ENCODE assay signal across 24 mouse cellular contexts in genomic region chr5:64694606-64695005, GRCm38 (mm10).
DNase-seq lines count a peak whose midpoint lies in the region; ATAC-seq and TF ChIP-seq lines count a peak whose summit lies in the region.
"Had no signal": no experiment of that assay in that cellular context is flagged by ENCODE, and none has a peak within 500 bp of the region (broad histone marks: within the 10 kb centered on the region; RNA-seq: fewer than 3 reads in every experiment).

No protein-coding gene starts in this region.

- TF ChIP-seq CTCF in brain, embryonic 14.5 days (IDR thresholded peaks at IDR 0.05; ENCODE audit: borderline replicate concordance, extremely low read depth, insufficient read depth, insufficient read length) = no peak

- WGBS in liver, embryonic 11.5 days = 92% methylated on average over 8 of the region's 8 CpGs
- 70% methylated on average over 8 of the region's 8 CpGs for WGBS in embryonic facial prominence, embryonic 10.5 days

- no peak overlapping the region for H3K4me3 ChIP-seq in liver, embryonic 11.5 days (ENCODE audit: low read depth, low read length)
- no peak overlapping the region for H3K4me3 ChIP-seq in embryonic facial prominence, embryonic 10.5 days

- H3K27ac ChIP-seq in liver, embryonic 11.5 days (ENCODE audit: low read depth, low read length) = no peak overlapping the region
- H3K27ac ChIP-seq in embryonic facial prominence, embryonic 10.5 days (replicated peaks) = no peak overlapping the region

- peaks cover 22% of the 10 kb centered on the region for H3K4me1 ChIP-seq in liver, embryonic 11.5 days (replicated peaks; ENCODE audit: control insufficient read depth, insufficient read depth, low read length)
- H3K4me1 ChIP-seq in embryonic facial prominence, embryonic 10.5 days = no peaks in the 10 kb centered on the region

- H3K27me3 ChIP-seq in liver, embryonic 11.5 days (replicated peaks; ENCODE audit: control insufficient read depth, insufficient read depth, low read length) = no peaks in the 10 kb centered on the region
- no peaks in the 10 kb centered on the region for H3K27me3 ChIP-seq in embryonic facial prominence, embryonic 10.5 days (replicated peaks; ENCODE audit: low read depth, poor library complexity, severe bottlenecking)
- H3K27me3 ChIP-seq: CH12.LX, Patski had no signal

- H3K9me3 ChIP-seq in liver, embryonic 11.5 days (ENCODE audit: control insufficient read depth, low read length) = no peaks in the 10 kb centered on the region
- no peaks in the 10 kb centered on the region for H3K9me3 ChIP-seq in embryonic facial prominence, embryonic 10.5 days
- H3K9me3 ChIP-seq: G1E had no signal

- ATAC-seq in liver, embryonic 11.5 days (replicated peaks; ENCODE audit: low FRiP score) = no peak
- ATAC-seq: activated CD4-positive, CD25-positive, alpha-beta regulatory T cell, adult 4 months; CD4-positive, CD25-positive, alpha-beta regulatory T cell, adult 4 months; Patski had no signal

- DNase-seq in Muller cell, postnatal 12 days (ENCODE audit: inconsistent ontology term) = peak; percentile 51
- DNase-seq in brain, embryonic 14.5 days (ENCODE audit: low read depth) = peak; percentile 42
- DNase-seq in retina, embryonic 14.5 days (ENCODE audit: low spot score) = peak; percentile 73
- DNase-seq in retina, postnatal 1 day = peak; percentile 87
- DNase-seq in kidney, postnatal 10 days = no peak
- DNase-seq in left cerebral cortex, postnatal 10 days (ENCODE audit: extremely low spot score in 1 of 2, low spot score in 2 of 2) = no peak
- no peak for DNase-seq in liver, embryonic 11.5 days (ENCODE audit: low spot score)
- no peak for DNase-seq in embryonic facial prominence, embryonic 10.5 days (ENCODE audit: low spot score)
- DNase-seq: adrenal gland, adult 2 months; adrenal gland, adult 8-10 months; adrenal gland, postnatal 10 days; adrenal gland, postnatal 14 days; adrenal gland, postnatal 25 days; adrenal gland, postnatal 36 days; B cell, adult 2 months; cerebellum, adult 11 months; cerebellum, adult 11-12 months; cerebellum, adult 18-20 months; cerebellum, adult 2 months had no signal

- no peak overlapping the region for H3K9ac ChIP-seq in liver, embryonic 11.5 days (ENCODE audit: low read depth, low read length)

- intact Hi-C loops in left cerebral cortex, postnatal 10 days (cut with DNase I) = no loop called here

- no peak overlapping the region for H3K4me2 ChIP-seq in liver, embryonic 11.5 days

- TF ChIP-seq POLR2A in brain, embryonic 14.5 days (IDR thresholded peaks at IDR 0.05; ENCODE audit: borderline replicate concordance, extremely low read depth, insufficient read depth, insufficient read length, poor library complexity, severe bottlenecking) = no peak

- no peaks in the 10 kb centered on the region for H3K36me3 ChIP-seq in liver, embryonic 11.5 days (ENCODE audit: control insufficient read depth, insufficient read depth, low read length)
- H3K36me3 ChIP-seq in embryonic facial prominence, embryonic 10.5 days (replicated peaks) = no peaks in the 10 kb centered on the region
- H3K36me3 ChIP-seq: G1E had no signal

Comparison
In these comparisons a context has a peak if more than half of its experiments do, and no peak if none do; other contexts are left out.
1. DNase-seq: peak in Muller cell, postnatal 12 days (single experiment), brain, embryonic 14.5 days (single experiment), retina, embryonic 14.5 days (single experiment) and retina, postnatal 1 day (single experiment); none in kidney, postnatal 10 days (single experiment), left cerebral cortex, postnatal 10 days (0 of 2), liver, embryonic 11.5 days (single experiment) and embryonic facial prominence, embryonic 10.5 days (single experiment).